Mouse (Mus musculus): ENCODE measurements around the gene Rgs10.

Gene Rgs10

GRCm38 (mm10) chr7:128417930-128418779, at the start of gene Rgs10:
Gene Rgs10 (minus strand): TSS chr7:128418758.
- DNase-seq (ENCODE audit: low read depth) = peak; percentile 72

GRCm38 (mm10) chr7:128462406-128462805, 43.8 kb upstream of the Rgs10 start:
- DNase-seq (ENCODE audit: low read depth) = no peak

DNA sequence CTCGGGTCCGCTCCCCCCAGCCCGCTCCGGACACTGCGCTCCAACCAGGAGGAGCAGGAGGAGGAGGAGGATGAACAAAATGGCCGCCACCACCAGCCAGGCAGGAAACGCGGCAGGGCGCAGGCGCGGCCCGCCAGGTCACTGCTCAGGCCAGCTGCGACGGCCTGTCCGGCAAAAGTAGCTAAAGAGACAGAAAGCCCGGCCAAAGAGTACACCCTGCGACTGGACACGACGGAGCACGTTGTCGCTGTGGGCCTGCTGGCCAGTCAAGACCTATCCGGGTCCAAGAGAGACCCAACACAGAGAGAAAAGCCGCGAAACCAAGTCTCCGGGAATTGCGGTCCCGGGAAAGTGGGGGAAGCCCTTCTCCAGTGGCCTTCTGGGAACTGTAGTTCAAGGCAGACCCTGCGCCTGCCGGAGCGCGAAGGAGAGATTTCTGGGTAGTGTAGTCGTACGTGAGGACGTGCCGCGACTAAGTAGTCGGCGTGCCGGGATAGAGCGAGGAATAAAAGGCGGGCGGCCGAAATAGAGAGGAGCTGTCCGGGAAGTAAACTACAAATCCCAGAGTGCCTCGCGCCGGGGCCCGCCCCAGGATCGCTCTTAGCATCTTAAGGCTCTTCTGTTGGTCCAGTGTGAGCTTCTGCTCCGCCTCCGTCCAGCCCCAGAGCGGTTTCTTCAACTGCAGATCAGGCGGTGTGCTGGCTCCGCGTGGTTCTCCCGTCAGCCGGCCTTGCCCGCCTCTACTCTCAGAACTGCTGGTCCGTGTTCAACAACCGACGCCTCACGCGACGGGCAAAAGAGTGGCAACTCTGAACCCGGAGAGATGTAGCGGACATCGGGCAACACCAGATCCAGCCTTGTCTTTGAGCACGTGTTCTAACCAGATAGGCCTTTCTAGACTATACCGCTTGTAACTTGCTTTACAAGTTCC, 43.0 kb upstream of the Rgs10 start, which contains the start of gene Tial1:
Tial1 (minus strand) TSS at position 433 of the 931 bp plus-strand sequence.
- peak; percentile 97 for DNase-seq (ENCODE audit: low read depth)

- DNase-seq (ENCODE audit: low read depth) = peak; percentile 35
These were observed 42.3 kb upstream of the Rgs10 start for GRCm38 (mm10) chr7:128460865-128461228.

GRCm38 (mm10) chr7:128460131-128460864, 41.7 kb upstream of the Rgs10 start:
- peak; percentile 78 for DNase-seq (ENCODE audit: low read depth)

GRCm38 (mm10) chr7:128459791-128460130, 41.2 kb upstream of the Rgs10 start:
- no peak for DNase-seq (ENCODE audit: low read depth)

DNA sequence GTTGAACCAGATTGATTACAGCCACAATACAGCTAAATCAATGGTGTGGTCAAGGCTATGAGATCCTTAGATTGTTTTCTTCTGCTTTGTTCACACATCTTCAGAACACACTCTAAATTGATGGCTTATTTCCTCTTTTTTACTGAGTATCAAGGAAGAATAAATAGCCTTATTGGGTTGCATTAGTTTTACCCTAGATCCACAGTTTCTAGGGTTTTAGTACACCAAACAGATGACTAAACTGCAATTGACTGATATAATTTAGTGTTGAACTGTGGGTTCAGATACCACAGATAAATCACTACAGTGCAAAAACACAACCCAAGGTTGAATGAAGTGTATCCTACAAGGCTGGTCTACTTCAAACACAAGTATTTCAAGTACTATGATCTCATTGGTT, 39.5 kb upstream of the Rgs10 start:
- no peak for DNase-seq (ENCODE audit: low read depth)

- no peak for DNase-seq (ENCODE audit: low read depth)
These were observed 34.2 kb upstream of the Rgs10 start for GRCm38 (mm10) chr7:128452731-128453130.

DNA sequence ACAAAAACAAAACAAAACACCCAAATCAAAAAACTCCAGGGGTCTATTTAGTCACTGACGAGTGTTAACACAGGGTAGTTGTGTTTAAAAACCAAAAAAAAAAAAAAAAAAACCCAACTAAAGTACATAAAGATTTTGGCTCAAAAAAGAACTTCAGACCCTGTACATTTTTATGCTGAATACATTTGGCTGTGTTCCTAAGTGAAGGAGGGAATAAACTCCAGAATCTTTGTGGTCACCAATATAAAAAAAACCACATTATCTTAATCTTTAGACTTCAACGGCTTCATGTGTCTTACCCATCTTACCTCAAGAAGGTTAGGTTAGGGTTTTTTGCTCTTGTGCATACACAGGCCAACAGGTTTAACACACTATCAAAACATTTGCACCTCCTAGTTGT, 22.0 kb upstream of the Rgs10 start:
- no peak for DNase-seq (ENCODE audit: low read depth)

- DNase-seq (ENCODE audit: low read depth) = no peak
These were observed 20.7 kb upstream of the Rgs10 start for GRCm38 (mm10) chr7:128439251-128439650.

DNA sequence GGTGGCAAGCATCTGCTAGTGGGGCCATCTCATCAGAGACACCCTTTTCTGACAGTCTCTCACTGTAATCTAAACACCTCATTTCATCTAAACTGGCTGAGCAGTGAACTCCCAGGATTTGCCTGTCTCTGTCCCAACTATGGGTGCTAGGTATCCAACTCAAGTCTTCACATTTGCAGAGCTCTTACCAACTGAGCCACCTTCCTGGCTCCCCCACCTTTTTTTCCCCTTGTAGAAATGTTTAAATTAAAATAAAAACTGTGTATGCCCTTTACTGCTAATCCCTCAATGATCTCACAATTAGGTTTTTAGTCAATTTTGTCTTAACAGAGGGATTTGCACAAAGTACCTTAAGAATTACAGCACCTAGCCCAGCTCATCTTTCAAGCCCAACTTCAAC, 19.6 kb upstream of the Rgs10 start:
- DNase-seq (ENCODE audit: low read depth) = no peak

- DNase-seq (ENCODE audit: low read depth) = peak; percentile 63
These were observed 14.7 kb upstream of the Rgs10 start for GRCm38 (mm10) chr7:128433213-128433612.

- DNase-seq (ENCODE audit: low read depth) = no peak
These were observed 14.0 kb upstream of the Rgs10 start for GRCm38 (mm10) chr7:128432574-128432973.

- peak; percentile 18 for DNase-seq (ENCODE audit: low read depth)
These were observed 3.9 kb upstream of the Rgs10 start for GRCm38 (mm10) chr7:128422491-128422890.

- DNase-seq (ENCODE audit: low read depth) = no peak
These were observed 3.1 kb upstream of the Rgs10 start for GRCm38 (mm10) chr7:128421701-128422100.

DNA sequence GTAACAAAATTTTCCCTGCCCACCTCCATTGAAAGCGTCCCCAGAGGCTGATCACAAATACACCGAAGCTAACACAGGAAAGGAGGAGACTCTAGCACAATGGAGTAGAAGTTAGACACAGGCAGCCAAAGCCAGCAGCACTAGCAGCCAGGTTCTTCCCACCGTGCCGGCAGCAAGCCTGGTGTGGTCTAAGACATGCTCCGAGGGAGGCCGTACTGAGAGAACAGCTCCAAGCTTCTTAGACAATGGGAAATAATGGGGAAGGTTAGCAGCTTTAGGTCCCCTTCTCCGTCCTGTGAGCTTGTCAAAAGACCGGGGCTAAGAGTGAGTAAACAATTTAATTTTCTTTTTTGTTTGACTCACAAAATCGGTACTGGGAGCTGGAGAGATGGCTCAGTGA, 1.1 kb upstream of the Rgs10 start:
- no peak for DNase-seq (ENCODE audit: low read depth)

- DNase-seq (ENCODE audit: low read depth) = no peak
These were observed 1.2 kb downstream of the Rgs10 start for GRCm38 (mm10) chr7:128417226-128417929.

DNA sequence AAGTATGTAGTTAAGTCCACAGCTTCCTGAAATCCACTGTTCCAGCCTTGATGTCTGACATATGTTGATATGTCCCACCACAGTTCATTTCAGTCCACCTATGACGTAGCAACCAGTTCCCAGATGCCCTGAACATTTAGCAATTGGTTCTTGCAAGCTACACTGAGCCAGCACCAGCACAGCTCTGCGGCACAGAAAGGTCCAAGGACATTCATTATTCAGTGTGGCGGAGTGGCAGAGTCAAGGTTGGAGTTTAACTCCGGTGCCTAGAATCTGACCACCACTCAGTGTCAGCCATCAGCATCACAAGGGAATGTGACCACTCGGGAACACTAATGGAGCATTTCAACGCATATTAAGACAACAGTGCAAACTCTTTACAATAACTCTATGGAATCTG, 1.9 kb downstream of the Rgs10 start:
- DNase-seq (ENCODE audit: low read depth) = no peak

DNA sequence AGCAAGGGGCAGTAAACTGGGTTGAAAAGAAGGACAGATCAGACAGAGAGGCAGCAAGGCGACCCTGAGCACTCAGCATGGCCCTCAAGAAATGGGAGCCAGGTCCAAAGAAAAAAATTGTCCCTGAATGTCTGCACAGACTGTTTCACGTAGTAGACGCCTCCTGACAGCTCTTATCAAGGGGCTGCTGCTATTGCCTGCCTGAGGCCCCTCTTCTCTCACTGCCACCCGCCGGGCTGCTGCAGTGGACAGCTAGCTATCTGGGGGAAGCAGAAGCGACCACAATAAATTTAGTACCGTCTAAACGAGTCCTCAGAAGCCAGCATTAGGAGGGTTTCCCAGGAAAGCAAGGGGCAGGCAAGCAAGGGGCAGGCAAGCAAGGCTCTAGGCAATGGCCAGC, 4.1 kb downstream of the Rgs10 start:
- no peak for DNase-seq (ENCODE audit: low read depth)

- no peak for DNase-seq (ENCODE audit: low read depth)
These were observed 6.3 kb downstream of the Rgs10 start for GRCm38 (mm10) chr7:128412071-128412833.
